Mouse (Mus musculus) liver, adult (tissue): ENCODE measurements around the gene Tmem100.

ENCODE experiments used
- GATA4 ChIP-seq: IDR thresholded peaks from 2 replicates; pipeline ENCODE4 v1.6.1; 2014; ENCODE audit warnings: mild to moderate bottlenecking, low read length; ENCODE audit not compliant: insufficient replicate concordance

Gene Tmem100

DNA sequence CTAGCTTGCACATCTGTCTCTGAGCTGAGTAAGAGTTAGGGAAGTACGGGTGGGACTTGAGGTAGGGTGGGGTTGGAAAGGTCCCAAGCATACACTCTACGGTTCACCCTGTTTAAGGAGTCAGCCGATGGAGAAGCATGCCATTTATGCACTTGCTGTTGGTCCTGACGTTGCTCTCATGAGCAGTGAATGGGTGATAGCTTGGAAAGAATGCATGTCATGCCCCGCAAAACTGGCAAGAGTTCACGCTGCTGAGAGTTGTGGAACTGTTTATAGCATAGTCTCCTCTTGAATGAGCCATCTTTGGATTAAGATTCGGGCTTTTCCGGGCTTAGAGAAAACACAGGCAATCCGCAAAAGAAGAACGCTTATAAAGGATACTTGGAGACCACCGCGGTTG lies 4.5 kb downstream of the Tmem100 start:
- no peak for TF ChIP-seq GATA4

DNA sequence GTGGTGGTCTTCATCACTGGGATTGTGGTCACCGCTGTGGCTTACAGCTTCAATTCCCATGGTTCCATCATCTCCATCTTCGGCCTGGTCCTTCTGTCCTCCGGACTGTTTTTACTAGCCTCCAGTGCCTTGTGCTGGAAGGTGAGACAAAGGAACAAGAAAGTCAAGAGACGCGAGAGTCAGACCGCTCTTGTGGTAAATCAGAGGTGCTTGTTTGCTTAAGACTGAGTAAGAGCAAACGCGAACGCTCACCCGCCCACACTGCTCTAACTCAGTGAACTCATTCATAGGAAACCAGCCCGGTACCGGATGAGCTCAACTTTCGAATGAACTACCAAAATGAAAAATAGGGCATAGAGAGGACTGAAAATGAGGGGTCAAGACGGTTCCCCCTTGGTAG lies 5.4 kb downstream of the Tmem100 start:
- TF ChIP-seq GATA4, result no peak

DNA sequence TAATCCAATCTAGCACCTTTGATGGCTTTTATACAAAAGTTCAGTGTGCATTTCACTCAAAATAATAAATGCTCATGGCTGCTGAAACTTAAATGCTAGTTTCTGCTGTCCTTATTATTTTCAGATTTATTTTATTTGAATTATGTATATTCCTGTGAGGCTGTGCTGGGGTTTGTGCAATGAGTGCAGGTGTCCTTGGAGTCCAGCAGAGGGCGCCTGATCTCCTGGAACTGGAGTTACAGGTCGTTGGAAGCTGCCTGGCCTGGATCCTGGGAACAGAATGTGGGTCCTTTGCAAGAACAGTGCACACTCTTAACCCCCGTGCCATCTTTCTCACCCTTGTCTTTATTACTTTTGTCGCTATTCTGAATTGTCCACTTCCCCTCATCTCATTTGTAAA lies 6.3 kb downstream of the Tmem100 start:
- no peak for TF ChIP-seq GATA4

DNA sequence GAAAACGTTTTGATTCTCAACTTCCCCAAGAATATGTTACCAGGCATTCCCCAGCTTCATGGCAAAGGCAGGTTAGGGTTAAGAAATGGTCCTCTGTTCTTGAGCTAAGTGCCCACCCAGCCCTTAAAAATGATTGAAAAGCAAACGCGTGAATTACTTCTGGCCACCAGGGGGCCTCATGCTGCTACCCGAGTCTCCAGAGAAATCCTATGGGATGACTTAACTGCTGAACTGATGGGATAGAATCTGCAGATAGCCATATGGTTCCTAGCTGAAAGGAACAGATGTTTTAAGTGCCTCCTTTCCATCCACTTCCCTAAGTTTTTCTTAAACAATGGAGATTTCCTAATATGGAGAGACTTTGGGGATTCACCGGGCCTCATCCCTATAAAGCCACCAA lies 7.9 kb downstream of the Tmem100 start:
- TF ChIP-seq GATA4, result no peak

DNA sequence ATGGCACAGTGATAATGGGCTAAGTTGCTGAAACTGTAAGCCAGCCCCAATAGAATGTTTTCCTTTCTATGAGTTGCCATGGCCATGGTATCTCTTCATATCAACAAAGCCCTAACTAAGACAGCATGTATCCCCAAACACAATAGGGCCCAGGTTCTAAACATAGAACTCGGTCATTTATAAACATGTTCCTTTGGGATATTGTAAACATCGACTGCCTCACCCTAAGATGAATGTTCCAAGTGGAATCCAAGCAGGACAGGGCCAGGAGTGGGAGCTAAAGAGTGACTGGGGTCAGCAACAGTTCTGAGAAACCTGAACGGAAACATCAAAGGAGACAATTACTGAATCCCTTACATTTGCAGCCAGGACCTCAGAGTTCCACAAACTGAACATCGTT lies 14.3 kb downstream of the Tmem100 start:
- TF ChIP-seq GATA4, result no peak

DNA sequence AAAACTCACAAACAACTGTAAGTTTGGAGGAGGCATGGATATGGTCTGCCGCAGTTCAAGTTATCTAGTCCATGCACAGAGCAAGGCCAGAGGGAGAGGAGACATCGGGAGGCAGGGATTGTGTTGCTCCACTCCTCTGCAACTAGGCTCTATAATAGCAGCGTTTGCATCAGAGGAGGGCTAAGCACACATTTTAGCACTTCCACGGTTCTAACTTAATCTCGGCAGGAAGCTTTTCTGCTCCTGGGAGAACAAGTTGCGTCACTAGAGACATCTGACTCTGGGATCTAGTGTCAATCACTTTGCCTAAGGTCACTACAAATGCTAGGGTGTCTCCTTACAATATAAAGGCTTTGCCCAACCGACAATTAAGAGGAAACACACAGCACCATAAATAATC lies 16.1 kb downstream of the Tmem100 start:
- TF ChIP-seq GATA4, result no peak

DNA sequence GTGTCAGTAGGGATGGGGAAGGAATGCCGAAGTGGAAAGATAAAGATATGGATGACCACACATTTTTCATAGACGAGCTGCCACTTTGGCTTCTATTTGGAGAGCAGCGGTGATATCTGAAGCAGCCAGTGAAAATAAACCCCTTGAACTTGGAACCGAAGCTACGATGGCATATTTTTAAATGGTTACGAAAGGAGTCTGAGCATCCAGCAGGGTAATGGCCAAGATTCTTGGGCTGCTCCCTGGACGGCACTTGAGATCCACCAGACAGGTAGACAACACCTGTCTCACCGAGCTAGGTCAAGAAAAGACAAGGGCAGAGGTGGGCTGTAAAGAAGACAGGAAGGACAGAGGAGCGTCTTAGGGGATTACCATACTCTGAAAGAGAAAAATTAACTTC lies 17.1 kb downstream of the Tmem100 start:
- TF ChIP-seq GATA4, result no peak

DNA sequence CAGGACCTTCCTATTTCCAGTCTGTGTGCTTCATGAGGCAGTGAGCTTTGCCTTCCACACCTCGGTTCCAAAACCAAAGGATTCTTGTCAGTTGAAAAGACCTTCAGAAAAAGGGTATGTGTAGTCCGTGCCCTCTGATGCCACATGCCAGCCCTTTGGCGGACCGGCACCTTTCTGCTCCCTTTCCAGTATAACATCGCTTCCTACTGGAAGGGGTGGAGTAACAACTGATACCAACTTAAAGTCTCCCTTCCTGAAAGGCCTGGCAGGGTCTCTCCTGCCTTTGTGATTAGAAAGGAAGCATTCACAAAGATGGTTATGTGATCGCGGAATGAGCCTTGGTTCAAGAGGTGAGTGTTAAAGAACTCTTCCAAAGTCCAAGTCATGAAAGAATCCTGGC lies 19.9 kb downstream of the Tmem100 start:
- TF ChIP-seq GATA4, result no peak

DNA sequence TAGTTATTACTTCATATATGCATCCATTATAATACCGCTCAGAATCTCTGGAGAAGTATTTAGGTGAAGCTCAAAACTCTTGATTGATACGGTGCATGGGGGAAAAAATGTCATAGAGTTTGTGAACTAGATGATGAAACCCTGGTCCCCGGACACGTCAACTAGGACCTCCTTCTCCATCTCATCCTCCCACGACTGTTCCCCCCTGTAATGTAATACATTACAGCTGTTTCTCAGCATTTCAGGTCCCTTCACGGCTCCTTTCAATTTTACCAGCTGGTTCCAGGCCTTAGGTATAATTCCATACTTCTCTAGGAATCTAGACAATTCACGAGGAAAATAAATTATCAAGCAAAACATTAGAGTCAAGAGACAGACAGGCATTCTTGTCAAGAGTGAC lies 22.6 kb downstream of the Tmem100 start:
- no peak for TF ChIP-seq GATA4

DNA sequence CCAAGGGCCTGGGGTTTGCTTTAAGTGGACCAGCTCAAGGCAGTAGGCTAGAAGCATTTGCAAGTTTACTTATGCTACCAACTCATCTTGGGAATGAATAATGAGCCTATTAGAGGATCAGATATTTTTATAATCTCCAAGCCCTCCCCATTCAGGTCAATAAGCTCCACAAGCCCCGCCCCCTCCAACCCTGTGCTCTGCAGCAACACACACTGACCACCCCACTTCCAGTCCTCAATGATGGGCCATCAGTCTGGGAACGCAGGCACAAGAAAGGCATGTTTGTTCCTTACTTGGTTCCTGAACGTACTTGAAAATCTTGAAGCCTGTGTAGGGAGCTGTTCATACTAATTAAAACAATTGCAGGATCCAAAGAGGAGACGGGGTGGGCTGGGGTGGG lies 23.7 kb downstream of the Tmem100 start:
- no peak for TF ChIP-seq GATA4

DNA sequence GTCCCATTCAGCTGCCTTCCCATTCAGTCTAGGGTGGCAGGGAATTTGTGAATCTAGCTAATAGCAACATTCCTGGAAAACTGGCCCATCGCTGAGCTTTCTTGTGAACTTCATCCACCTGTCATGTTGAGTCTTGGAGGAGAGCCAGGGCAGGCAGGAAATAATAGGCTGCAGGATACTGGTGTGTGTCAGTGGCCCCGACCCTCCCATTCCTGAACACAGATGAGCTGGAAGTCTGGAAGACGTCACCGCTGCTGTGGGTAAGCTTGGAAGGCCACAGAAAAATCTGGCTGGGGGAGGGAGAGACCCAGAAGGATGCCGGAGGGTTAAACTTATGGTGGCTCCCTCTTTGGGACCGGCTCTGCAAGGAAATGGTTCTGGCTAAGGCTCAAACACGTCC lies 24.3 kb downstream of the Tmem100 start:
- no peak for TF ChIP-seq GATA4

DNA sequence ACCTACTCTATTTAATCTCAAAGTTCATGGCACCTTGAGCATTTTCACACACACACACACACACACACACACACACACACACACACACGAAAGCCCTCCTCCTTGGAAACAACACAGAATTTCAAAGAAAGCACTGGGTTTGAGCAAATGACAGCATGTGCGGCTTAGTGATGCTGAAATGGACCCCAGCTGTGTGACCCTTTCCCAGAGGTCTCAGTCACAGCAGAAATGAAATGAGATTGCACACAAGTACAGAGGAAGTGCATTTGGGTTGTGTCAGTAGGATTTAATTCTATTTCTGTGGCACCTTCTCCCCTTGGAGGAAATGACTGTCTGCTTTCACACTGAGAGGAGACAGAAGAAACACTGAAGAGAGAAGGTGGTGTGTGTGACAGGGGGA lies 26.9 kb downstream of the Tmem100 start:
- no peak for TF ChIP-seq GATA4

DNA sequence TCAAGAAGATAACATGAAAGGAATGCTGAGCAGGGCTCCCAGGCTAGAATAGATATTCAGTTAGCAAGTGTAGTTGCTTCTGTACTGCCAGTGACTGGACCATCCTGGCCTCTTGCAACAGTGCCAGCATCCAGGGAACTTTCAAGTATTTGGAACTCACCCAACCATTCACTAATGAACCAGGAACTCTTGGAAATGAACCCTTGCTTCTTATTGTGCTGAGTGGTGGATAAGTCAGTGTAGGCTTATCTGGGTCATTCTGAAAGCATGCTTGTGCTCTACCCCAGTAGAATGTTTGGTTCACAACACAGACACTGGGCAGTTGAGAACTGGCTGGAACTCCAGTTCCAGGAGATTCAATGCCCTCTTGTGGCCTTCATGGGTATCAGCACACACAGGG lies 29.1 kb downstream of the Tmem100 start:
- TF ChIP-seq GATA4, result no peak

DNA sequence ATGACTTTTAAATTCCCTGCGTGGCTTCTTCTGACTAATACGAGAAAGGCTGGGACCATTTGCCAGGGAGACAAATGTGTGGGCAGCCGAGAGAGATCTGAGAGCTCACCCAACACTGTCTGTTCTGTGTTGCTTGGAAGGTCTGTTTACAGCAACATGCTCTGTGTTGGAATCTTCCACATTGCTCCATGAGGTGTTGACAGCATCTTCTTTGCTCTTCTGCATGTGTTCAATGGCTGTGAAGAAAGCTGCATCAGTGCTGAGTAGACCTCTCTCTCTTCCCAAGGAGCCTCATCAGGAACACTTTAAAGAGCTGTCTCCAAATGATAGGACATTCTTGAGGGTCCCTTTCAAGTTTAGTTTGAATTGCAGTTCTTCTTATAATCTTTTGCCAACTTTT lies 32.5 kb downstream of the Tmem100 start:
- no peak for TF ChIP-seq GATA4

DNA sequence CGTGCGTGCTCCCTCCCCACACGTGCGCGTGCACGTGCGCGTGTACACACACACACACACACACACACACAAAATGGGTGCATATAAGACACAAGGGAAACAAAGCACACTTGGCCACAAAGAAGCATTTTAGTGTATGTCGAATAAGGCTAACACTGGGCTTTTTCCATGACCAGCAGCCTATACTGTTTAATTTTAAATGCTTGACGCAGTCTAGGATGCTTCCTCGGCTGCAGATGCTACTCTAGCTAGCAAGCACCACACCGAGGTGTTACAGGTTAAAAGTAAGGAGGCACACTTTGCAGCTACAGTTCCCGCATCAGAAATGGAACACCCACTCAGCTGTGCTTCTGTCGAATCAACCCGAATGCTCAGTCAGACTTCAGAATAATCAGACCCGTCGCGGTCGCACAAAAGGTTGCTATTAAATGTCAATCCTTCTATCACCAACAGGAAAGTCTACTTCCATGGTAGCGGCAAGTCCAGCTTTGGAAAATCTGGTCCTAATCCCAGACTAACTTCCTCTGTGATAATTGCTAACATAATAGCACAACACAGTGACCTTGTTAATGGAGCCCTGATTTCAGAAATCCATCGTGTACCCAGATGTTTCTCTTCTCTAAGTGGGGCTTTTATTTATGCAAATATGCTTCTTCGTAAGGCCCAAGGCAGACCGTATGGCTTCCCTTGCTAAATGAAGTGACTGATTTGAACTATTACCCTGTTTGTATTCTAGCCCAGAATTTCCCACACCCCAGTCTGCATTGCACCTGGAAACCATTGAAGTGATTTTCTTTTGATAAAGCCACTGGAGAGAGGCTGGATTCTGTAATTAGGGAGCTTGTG lies 36.5 kb downstream of the Tmem100 start:
- no peak for TF ChIP-seq GATA4

DNA sequence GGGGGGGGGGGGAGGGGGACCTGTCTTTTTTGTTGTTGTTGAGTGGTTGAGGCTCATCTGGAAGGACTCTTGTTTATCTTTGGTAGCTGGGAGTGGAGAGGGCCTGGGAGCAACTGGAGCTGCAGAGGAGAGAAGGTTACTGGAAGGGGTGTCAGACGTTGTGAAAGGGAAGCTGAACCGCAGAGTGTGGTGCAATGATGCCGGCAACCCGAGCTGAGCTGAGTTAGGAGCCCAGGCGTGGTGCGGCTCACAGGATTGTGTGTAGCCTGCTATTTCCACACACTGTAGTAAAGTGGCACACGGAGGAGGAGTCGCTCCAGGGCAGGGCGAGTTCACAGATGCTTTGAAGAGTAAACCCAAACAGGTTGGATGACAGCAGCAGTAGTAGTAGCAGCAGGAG lies 41.6 kb downstream of the Tmem100 start:
- TF ChIP-seq GATA4, result no peak

DNA sequence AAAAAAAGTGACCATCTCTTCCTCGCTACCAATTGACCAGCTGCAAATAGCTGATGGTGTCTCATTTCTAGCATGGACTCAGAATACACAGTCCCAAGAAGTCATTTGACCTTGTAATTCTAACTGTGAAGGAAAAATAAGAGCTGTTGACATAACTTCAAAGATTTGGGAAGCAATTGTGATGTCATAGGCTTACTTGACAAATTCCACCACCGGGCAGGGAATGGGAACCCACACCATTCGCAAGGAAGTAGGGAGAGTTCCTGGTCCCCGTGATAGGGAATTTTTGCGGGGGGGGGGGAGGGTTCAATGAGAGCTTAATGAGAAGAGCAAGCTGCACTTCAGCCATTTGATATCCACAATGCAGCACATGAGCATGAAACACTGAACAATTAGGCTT lies 43.1 kb downstream of the Tmem100 start:
- no peak for TF ChIP-seq GATA4

DNA sequence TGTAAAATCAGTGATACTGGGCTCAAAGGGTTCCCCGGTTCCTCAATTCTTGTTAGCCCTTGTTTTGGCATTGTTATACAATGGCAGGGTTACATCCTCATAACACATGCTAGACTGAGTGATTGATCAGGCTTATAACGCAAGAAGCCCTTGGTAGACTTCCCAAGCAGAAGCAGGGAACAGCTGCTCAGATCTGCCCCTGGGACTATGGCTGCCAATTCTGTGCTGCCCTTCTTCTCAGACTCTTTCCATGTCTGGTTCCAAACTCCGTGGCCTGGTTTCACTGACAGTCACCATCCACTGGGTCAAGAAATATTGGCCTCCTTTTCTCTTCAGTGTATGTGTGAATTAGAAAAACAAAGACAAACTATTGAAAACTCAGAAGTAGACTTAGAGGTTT lies 46.5 kb downstream of the Tmem100 start:
- TF ChIP-seq GATA4, result no peak

DNA sequence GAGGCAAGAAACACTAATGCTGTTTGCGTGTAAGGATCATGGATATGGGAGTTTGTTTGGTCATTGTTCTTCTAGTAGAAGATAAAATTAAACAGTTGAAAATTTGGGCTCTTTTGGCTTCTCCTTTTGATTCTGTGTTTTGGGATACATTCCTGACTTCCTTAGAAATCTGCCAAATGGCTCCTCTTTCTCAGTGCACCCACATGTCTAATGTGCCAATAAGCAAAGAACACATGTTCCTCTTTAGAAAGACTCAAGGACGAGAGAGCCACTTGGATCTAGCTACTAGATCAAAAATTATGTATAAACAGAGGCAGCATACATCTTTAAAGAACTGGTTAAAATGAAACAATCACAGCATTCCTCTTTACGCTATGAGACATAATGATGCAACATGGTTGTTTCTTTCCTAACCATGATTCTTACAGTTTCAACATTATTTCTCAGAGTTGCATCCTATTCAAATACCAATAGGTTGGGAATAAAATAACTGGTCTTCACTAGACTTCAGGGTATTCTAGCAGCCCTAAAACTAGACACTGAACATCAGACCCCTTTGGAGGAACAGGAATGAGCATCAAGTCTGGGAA lies 50.6 kb downstream of the Tmem100 start:
- TF ChIP-seq GATA4, result no peak
